Mouse (Mus musculus) thymus, adult 2 months (tissue): ENCODE results near the gene Ryr1.

Experiments
- CTCF ChIP-seq: fragments of 200-500 bp; IDR thresholded peaks from 2 replicates; pipeline ENCODE4 v1.5.1; 2012; ENCODE audit warnings: mild to moderate bottlenecking, control low read depth, low read length, moderate library complexity, borderline replicate concordance; ENCODE audit not compliant: control insufficient read depth, poor library complexity, insufficient read depth; ENCODE audit errors: extremely low read depth
- POLR2A ChIP-seq: fragments of 200-500 bp; IDR thresholded peaks from 2 replicates; pipeline ENCODE4 v1.6.1; 2012; ENCODE audit warnings: mild to moderate bottlenecking, low read length, control low read depth, moderate library complexity; ENCODE audit not compliant: control insufficient read depth, poor library complexity, insufficient read depth; ENCODE audit errors: extremely low read depth

- TF ChIP-seq CTCF (no peak), POLR2A (no peak)
Measured at GRCm38 (mm10) chr7:29023514-29023913, 101.5 kb downstream of the Ryr1 start.
